Comparison of ENCODE assay signal across 9 mouse cellular contexts in the genomic region with DNA sequence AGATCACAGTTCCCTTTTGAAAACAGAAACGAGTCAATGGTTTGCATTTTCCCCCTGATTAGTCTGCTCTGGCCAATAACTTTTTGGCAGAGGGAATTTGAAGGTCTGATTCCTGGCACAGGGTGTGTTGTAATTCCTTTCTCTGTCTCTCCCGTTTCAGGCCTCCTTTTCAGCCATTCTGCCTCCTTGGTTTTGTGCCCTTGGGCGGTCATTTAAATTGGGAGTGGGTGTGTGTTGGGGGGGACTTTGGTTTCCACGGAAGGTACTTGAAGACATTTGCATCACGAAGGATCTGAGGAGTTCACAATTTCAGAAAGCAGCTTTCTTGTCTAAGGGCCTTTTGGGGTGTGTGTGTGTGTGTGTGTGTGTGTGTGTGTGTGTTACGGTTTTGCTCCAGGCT. TPM values are rescaled to one million over a fixed set of nuclear protein-coding genes. Genes with fewer than 3 reads are reported as not detected.
DNase-seq lines count a peak whose midpoint lies in the region; ATAC-seq lines count a peak whose summit lies in the region.
"Had no signal": no experiment of that assay in that cellular context is flagged by ENCODE, and none has a peak within 500 bp of the region (broad histone marks: within the 10 kb centered on the region; RNA-seq: fewer than 3 reads in every experiment).

No protein-coding gene starts in this region.

- WGBS in neural tube, embryonic 11.5 days: 28% methylated on average over 6 of the region's 6 CpGs
- 23% methylated on average over 6 of the region's 6 CpGs for WGBS in forebrain, embryonic 14.5 days
- WGBS in liver, embryonic 12.5 days (ENCODE audit: insufficient replicate concordance): 11% methylated on average over 6 of the region's 6 CpGs

- H3K27me3 ChIP-seq in neural tube, embryonic 11.5 days (ENCODE audit: control insufficient read depth, insufficient read depth, low read length): 0 out of 2 replicates have a peak, but pooled peaks cover 3% of the 10 kb centered on the region
- H3K27me3 ChIP-seq in forebrain, embryonic 14.5 days (replicated peaks; ENCODE audit: control insufficient read depth, insufficient read depth, low read length): peaks cover 5% of the 10 kb centered on the region; the same call in 1 of the 2 replicates
- peaks cover 28% of the 10 kb centered on the region for H3K27me3 ChIP-seq in liver, embryonic 12.5 days (replicated peaks)

- H3K27ac ChIP-seq in neural tube, embryonic 11.5 days (ENCODE audit: low read depth, low read length): no peak overlapping the region
- no peak overlapping the region for H3K27ac ChIP-seq in forebrain, embryonic 14.5 days (ENCODE audit: low read depth, low read length)
- no peak overlapping the region; the same call in 1 of the 2 replicates for H3K27ac ChIP-seq in liver, embryonic 12.5 days
- H3K27ac ChIP-seq: macrophage had no signal

- no peak for DNase-seq in neural tube, embryonic 11.5 days (ENCODE audit: low spot score)
- DNase-seq in neural tube, embryonic 10.5 days (ENCODE audit: extremely low spot score, low spot score): no peak
- DNase-seq in forebrain, embryonic 14.5 days (ENCODE audit: low spot score): no peak
- DNase-seq in right cerebral cortex, postnatal 25 days: no peak
- no peak for DNase-seq in gastrocnemius, adult 18-20 months (ENCODE audit: low spot score)
- no peak for DNase-seq in thymus, postnatal 4 days
- DNase-seq: adrenal gland, adult 2 months had no signal

- no peaks in the 10 kb centered on the region for H3K9me3 ChIP-seq in neural tube, embryonic 11.5 days (ENCODE audit: control insufficient read depth, low read length)
- H3K9me3 ChIP-seq in forebrain, embryonic 14.5 days (replicated peaks; ENCODE audit: control insufficient read depth, low read length): no peaks in the 10 kb centered on the region
- H3K9me3 ChIP-seq in liver, embryonic 12.5 days (replicated peaks): no peaks in the 10 kb centered on the region

- peaks cover 7% of the 10 kb centered on the region for H3K4me1 ChIP-seq in neural tube, embryonic 11.5 days (ENCODE audit: control insufficient read depth, insufficient read depth, low read length)
- peaks cover 3% of the 10 kb centered on the region for H3K4me1 ChIP-seq in forebrain, embryonic 14.5 days (ENCODE audit: control insufficient read depth, insufficient read depth, low read length)
- peaks cover 77% of the 10 kb centered on the region for H3K4me1 ChIP-seq in liver, embryonic 12.5 days

- H3K4me3 ChIP-seq in neural tube, embryonic 11.5 days (ENCODE audit: low read depth, low read length): peak overlapping the region; percentile 66; the same call in 1 of the 2 replicates
- H3K4me3 ChIP-seq in forebrain, embryonic 14.5 days (ENCODE audit: low read depth, low read length): peak overlapping the region; percentile 68
- H3K4me3 ChIP-seq in liver, embryonic 12.5 days: peak overlapping the region; percentile 71

- H3K36me3 ChIP-seq in neural tube, embryonic 11.5 days (ENCODE audit: control insufficient read depth, insufficient read depth, low read length): no peaks in the 10 kb centered on the region
- no peaks in the 10 kb centered on the region for H3K36me3 ChIP-seq in forebrain, embryonic 14.5 days (ENCODE audit: control insufficient read depth, insufficient read depth, low read length)
- no peaks in the 10 kb centered on the region for H3K36me3 ChIP-seq in liver, embryonic 12.5 days

- H3K9ac ChIP-seq in neural tube, embryonic 11.5 days (ENCODE audit: low read length): no peak overlapping the region
- H3K9ac ChIP-seq in forebrain, embryonic 14.5 days (ENCODE audit: low read length): peak overlapping the region; percentile 82; the same call in 1 of the 2 replicates
- H3K9ac ChIP-seq in liver, embryonic 12.5 days: peak overlapping the region; percentile 70

- no peak for ATAC-seq in neural tube, embryonic 11.5 days (ENCODE audit: insufficient read depth, low FRiP score, low TSS enrichment)
- ATAC-seq in forebrain, embryonic 14.5 days: no peak
- no peak for ATAC-seq in liver, embryonic 12.5 days

- peak overlapping the region; percentile 99 for H3K4me2 ChIP-seq in neural tube, embryonic 11.5 days (ENCODE audit: low read depth)
- H3K4me2 ChIP-seq in forebrain, embryonic 14.5 days (ENCODE audit: low read length): peak overlapping the region; percentile 98
- peak overlapping the region; percentile 98 for H3K4me2 ChIP-seq in liver, embryonic 12.5 days

RNA-seq across cellular contexts. Expression of gene Kit, which starts 2.0 kb away (rescaled TPM):
- polyA plus RNA-seq in neural tube, embryonic 11.5 days (2014; fragmentation: Nextera tagmentation; extraction: Ambion mirVana): 21.4 and 25.5 TPM in 2 replicates
- polyA plus RNA-seq in forebrain, embryonic 14.5 days (2014; fragmentation: Nextera tagmentation; extraction: Ambion mirVana): 27.0 and 32.6 TPM in 2 replicates
- polyA plus RNA-seq in liver, embryonic 12.5 days (2016; fragmentation: Nextera tagmentation; extraction: Ambion mirVana): 25.6 and 25.8 TPM in 2 replicates
- 1 to 10 TPM in 1 of 2 experiments, under 1 TPM in 1; 0.89 to 1.0 TPM for total RNA-seq in gastrocnemius, adult 18-20 months (2021)
